Mouse (Mus musculus): ENCODE measurements around the gene Irgc1.

- TF ChIP-seq POLR2A (IDR thresholded peaks at IDR 0.05; ENCODE audit: insufficient read depth, low read length): no peak
- no peak for TF ChIP-seq CTCF (IDR thresholded peaks at IDR 0.05; ENCODE audit: low read depth, low read length)
These were observed 6.7 kb downstream of the Irgc1 start for GRCm38 (mm10) chr7:24445266-24445926.

All from ES-Bruce4 (cell line).